Mouse (Mus musculus) frontal cortex, adult (tissue): Measurements from ENCODE around the gene Fam181a.

Experiments used
- ATAC-seq: cut with Nextera tagmentation; 2 replicates; pipeline ENCODE4 v1.9.2; 2017; ENCODE audit warnings: mild to moderate bottlenecking, moderate library complexity, mixed read lengths; ENCODE audit not compliant: low TSS enrichment

Fam181a gene

GRCm38 (mm10) chr12:103310744-103311267, at the start of gene Fam181a:
Gene Fam181a, plus strand, starts transcription at chr12:103310975.
- no peak for ATAC-seq

GRCm38 (mm10) chr12:103262017-103262865, 48.5 kb upstream of the Fam181a start:
- no peak for ATAC-seq

- no peak for ATAC-seq
Observed at GRCm38 (mm10) chr12:103266605-103267004, 44.2 kb upstream of the Fam181a start.

GRCm38 (mm10) chr12:103272176-103272575, 38.6 kb upstream of the Fam181a start:
- ATAC-seq: 0 out of 2 replicates have a peak, but pooled peaks have one; percentile 10

GRCm38 (mm10) chr12:103273051-103273450, 37.7 kb upstream of the Fam181a start:
- peak; percentile 52; the same call in 1 of the 2 replicates for ATAC-seq

- ATAC-seq: no peak
Observed at GRCm38 (mm10) chr12:103273732-103274131, 37.0 kb upstream of the Fam181a start.

- ATAC-seq: peak; percentile 96
Observed at GRCm38 (mm10) chr12:103276422-103276821, 34.4 kb upstream of the Fam181a start.

- no peak for ATAC-seq
Observed at GRCm38 (mm10) chr12:103281491-103281890, 29.3 kb upstream of the Fam181a start.

- ATAC-seq: no peak
Observed at GRCm38 (mm10) chr12:103281912-103282311, 28.9 kb upstream of the Fam181a start.

- no peak for ATAC-seq
Observed at GRCm38 (mm10) chr12:103282936-103283335, 27.8 kb upstream of the Fam181a start.

- no peak for ATAC-seq
Observed at GRCm38 (mm10) chr12:103283411-103283810, 27.4 kb upstream of the Fam181a start.

- no peak for ATAC-seq
Observed at GRCm38 (mm10) chr12:103287276-103287675, 23.5 kb upstream of the Fam181a start.

GRCm38 (mm10) chr12:103292366-103292765, 18.4 kb upstream of the Fam181a start:
- ATAC-seq: no peak

- no peak for ATAC-seq
Observed at GRCm38 (mm10) chr12:103296292-103296691, 14.5 kb upstream of the Fam181a start.

GRCm38 (mm10) chr12:103300493-103300892, 10.3 kb upstream of the Fam181a start:
- ATAC-seq: no peak

- ATAC-seq: peak; percentile 64; the same call in 1 of the 2 replicates
Observed at GRCm38 (mm10) chr12:103301645-103302044, 9.1 kb upstream of the Fam181a start.

- no peak for ATAC-seq
Observed at GRCm38 (mm10) chr12:103302960-103303359, 7.8 kb upstream of the Fam181a start.

- ATAC-seq: peak; percentile 76
Observed at GRCm38 (mm10) chr12:103306224-103306623, 4.6 kb upstream of the Fam181a start.

- peak; percentile 59; the same call in 1 of the 2 replicates for ATAC-seq
Observed at GRCm38 (mm10) chr12:103306720-103307119, 4.1 kb upstream of the Fam181a start.

- no peak for ATAC-seq
Observed at GRCm38 (mm10) chr12:103311921-103312320, 1.1 kb downstream of the Fam181a start.

GRCm38 (mm10) chr12:103313274-103313673, 2.5 kb downstream of the Fam181a start:
- no peak for ATAC-seq

- ATAC-seq: no peak
Observed at GRCm38 (mm10) chr12:103313871-103314639, 3.3 kb downstream of the Fam181a start.
